Mouse (Mus musculus) lung, postnatal 0 days (tissue): ENCODE measurements around the gene Lsm14a.

Experiments used
- CTCF ChIP-seq: IDR thresholded peaks from 2 replicates; pipeline ENCODE4 v1.5.1; 2016; ENCODE audit warnings: antibody characterized with exemption, mild to moderate bottlenecking
- EP300 ChIP-seq: IDR thresholded peaks from 2 replicates; pipeline ENCODE4 v1.6.1; 2016; ENCODE audit warnings: antibody characterized with exemption, mild to moderate bottlenecking, control low read depth

DNA sequence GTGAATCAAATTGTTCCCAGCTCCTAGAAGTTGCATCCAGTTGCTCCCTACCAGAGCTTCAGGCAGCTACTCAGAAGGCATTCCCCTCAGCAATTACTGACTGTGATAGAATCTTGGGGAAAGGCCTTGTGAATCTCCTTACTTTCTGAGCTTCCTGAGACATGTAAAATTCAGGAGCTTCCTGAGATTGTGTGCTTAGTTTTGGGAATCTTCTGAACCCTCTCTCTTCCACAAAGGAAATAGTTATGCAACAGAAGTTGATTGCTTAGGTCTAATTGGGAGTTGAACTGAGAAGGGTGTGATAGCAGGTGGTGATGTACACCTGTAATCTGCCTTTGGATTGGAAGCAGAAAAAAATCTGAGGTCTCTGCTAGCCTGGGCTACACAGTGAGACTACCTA, at the start of gene Lsm14a:
- TF ChIP-seq CTCF = no peak
- TF ChIP-seq EP300 = no peak
